Mouse (Mus musculus) thymus, postnatal 10 days (tissue): Measurements from ENCODE around the gene Kdm2b.

ENCODE experiments used
- DNase-seq, 2 experiments: peaks; one replicate each; pipeline ENCODE4 v3.0.0; 2021; ENCODE audit warnings: low spot score in 2 of 2

Kdm2b gene

GRCm38 (mm10) chr5:122989551-122990330 lies at the start of gene Kdm2b:
TSS of gene Kdm2b (minus strand) at chr5:122989823.
- DNase-seq = peak in 1 of 2 experiments; percentile 38

DNA sequence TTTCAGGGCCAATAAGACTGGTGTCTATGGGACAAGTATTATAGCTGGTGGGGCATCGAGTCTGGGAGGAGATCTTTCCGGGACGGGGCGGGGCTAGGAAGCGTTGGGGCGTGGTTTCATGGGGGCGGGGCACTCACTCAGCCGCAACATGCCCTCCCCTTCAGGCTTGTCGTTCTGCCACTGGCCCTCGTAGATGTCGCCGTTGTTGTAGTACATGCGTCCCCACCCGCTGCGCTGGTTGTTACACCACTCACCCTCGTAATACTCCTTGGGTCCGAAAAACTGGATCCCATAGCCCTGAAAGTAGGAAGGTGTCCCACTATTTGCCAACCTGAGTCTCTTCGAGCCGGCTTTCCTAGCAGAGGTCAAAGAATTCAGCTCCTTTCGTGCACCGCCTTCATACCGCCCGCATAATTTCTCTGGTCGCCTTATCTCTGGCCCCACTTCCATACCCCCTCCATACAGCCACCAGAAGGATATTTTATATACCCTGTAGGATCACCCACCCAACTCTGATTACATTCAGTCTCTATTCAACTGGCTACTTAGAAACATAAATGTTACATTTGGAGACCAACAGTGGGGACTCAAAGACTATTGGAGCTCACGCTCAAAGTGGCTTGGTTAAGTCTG lies 49.6 kb upstream of the Kdm2b start:
- DNase-seq = peak; percentile 83 to 90

- DNase-seq = no peak
Measured at GRCm38 (mm10) chr5:123038115-123038514, 48.5 kb upstream of the Kdm2b start.

GRCm38 (mm10) chr5:123035564-123035963 lies 45.9 kb upstream of the Kdm2b start:
- DNase-seq = no peak

- no peak for DNase-seq
Measured at GRCm38 (mm10) chr5:123035089-123035488, 45.5 kb upstream of the Kdm2b start.

GRCm38 (mm10) chr5:123033646-123034160 lies 44.1 kb upstream of the Kdm2b start:
- no peak for DNase-seq

DNA sequence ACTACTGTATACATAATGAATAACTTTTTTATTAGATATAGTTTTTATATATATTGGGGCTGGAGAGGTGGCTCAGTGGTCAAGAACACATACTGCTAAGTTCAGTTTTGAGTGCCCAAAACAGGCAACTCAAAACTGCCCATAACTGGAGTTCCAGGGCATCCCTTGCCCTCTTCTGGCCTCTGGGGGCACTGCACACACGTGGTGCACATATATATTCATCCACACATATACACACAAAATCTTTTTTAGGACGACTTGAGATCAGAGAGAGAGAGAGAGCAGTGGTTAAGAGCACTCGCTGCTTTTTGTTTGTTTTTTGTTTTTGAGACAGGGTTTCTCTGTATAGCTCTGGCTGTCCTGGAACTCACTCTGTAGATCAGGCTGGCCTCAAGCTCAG lies 41.7 kb upstream of the Kdm2b start:
- no peak for DNase-seq

DNA sequence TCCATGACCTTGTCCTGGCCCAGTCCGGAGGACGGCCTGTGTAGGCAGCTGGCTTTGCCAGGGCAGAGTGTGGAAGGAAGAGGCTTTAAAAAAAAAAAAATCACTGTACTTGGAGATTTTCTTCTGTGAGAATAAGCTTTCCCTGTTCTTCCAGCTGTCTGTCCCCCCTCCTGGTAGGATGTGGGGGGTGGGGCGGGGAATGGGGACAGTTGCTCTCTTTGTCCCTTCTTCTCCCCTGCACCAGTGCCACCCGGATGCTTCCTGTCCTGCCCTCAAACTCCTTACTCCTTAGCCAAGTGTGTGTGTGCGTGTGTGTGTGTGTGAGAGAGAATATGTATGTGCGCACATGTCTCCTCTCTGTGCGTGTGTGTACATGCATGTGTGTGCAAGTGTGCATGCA lies 40.1 kb upstream of the Kdm2b start:
- no peak for DNase-seq

GRCm38 (mm10) chr5:123027436-123027835 lies 37.8 kb upstream of the Kdm2b start:
- no peak for DNase-seq

GRCm38 (mm10) chr5:123026414-123026813 lies 36.8 kb upstream of the Kdm2b start:
- no peak for DNase-seq

DNA sequence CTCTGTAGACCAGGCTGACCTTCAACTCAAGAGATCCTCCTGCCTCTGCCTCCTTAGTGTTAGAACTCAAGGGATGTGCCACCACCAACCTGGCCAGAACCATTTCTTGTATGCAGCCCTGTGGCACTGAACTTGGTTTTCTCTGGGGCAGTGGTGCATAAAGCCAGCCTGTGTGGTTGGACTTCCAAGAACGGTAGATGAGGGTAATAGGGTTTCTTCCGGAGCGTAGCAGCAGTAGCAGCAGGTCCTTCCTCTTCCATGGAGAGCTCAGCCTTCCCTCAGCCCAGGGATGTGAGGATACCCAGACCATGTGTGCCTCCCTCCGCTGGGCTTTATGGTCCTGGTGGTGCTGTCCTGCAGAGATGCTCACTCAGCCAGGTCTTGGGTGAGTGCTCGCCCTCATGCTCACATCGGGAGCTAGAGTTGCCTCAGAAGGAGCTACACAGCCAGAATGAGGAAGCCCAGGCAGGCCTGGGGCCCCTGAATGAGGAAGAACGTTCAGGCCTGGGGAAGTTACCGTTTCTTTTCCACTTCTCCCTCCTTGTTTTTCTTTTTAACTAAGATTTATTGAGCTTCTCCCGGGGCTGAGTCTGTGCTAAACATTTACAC lies 35.4 kb upstream of the Kdm2b start:
- DNase-seq = no peak

DNA sequence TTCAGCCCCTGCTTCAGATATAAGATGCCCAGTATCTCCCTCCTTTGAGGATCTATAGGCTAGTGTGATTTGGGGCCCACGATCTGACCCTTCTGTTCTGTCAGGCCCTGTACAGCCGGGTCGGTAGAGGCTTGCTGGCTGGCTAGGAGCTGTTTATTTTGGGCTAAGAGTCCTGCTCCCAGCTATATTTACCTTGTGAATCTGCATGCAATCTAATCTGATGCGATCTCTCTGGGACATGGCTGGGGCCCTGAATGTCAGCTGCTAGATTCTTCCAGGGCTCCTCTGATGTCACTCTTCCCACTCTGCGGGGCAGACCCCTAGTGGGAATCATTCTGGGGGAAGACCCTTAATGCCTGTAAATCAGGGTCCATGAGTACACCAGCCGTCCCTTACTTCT lies 34.7 kb upstream of the Kdm2b start:
- no peak for DNase-seq

DNA sequence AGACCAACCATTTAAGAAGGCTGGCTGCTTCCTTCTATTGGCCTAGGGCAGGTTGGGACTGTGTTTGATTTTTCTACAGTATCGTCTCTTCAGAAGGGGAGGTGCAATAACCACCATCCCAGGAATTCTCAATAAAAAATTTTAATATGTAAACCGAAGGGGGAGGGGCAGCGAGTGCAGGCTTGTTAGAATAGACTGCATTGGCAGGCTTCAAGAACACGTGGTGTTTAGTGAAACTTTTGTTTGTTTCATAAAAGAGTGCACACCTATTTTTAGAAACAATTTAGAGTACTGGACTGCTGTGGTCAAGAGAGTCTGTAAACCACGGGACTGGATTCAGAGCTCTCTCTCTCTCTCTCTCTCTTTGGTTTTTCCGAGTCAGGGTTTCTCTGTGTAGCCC lies 33.4 kb upstream of the Kdm2b start:
- no peak for DNase-seq

- no peak for DNase-seq
Measured at GRCm38 (mm10) chr5:123021438-123021837, 31.8 kb upstream of the Kdm2b start.

- DNase-seq = no peak
Measured at GRCm38 (mm10) chr5:123020426-123020825, 30.8 kb upstream of the Kdm2b start.

DNA sequence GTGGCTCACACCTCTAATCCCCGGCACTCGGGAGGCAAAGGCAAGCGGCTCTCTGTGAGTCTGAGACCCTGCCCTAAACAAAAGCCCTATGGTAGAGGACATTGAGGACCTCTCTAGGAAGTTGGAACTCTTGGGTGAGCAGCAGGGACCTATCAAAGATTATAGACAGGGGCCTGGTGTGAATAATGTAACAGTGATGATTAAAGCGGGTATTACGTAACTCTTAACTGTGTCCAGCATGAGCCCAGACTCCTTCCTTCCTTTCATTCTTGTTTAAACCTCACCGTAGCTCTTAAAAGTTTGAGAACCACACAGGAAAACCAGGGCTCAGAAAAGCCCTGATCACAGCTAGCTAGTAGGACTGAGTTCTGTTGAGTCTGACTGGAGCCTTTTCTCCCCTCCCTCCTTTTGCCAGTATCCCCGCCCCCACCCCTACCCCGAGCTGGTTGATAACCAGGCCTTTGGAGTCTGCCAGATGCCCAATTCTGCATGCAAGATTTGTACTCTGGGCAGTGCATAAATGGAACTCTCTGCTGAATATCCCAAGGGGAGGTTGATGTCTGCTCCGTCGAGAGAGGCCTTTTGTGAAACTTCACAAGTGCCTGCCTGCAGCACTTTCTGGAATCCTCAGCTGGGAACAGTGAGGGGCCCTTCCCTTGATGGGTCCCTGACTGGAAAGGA lies 29.9 kb upstream of the Kdm2b start:
- DNase-seq = no peak

- DNase-seq = no peak
Measured at GRCm38 (mm10) chr5:123017504-123017903, 27.9 kb upstream of the Kdm2b start.

- DNase-seq = no peak
Measured at GRCm38 (mm10) chr5:123015915-123016314, 26.3 kb upstream of the Kdm2b start.

DNA sequence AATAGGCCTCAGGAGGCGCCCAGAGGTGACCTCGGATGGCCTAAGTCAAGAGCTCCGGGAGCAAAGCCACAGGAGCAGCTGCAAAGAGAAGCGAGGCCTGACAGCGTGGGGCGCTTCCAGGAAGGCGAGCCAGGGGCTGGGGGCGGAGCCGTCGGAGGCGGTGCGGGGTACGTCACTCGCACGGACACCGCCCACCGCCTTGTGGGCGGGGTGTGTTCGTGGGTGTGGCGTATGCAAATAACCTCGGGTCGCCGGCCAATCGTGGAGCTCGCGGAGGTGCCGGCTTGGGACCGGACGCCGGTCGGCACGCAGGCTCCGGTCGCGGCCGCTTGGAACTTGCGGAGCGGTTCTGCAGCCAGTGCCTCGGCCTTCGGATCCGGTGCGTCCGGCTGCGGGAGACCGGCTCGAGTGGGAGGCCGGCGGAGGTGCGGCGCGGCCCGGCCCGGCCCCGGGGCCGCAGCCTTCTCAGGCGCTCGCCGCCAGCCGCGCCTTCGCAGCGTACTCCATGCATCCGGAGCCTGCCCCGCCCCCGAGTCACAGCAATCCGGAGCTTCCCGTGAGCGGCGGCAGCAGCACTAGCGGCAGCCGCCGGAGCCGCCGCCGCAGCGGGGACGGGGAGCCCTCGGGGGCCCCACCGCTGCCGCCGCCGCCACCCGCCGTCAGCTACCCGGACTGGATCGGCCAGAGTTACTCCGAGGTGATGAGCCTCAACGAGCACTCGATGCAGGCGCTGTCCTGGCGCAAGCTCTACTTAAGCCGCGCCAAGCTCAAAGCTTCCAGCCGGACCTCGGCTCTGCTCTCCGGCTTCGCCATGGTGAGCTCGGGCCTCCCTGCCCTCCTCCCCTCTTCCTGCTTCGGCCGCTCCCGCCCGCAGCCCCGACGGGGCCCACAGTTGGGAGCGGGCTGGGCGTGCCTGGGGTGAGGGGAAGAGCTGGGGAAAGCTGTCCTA lies 25.4 kb upstream of the Kdm2b start, which contains the start of gene Orai1:
Gene Orai1, plus strand, starts transcription at position 322 of the 949 bp plus-strand sequence.
- DNase-seq = peak; percentile 96 to 98

GRCm38 (mm10) chr5:123013599-123014315 lies 24.1 kb upstream of the Kdm2b start:
- peak; percentile 51 to 76 for DNase-seq
